Mouse (Mus musculus) limb, embryonic 13.5 days (tissue): ENCODE results near the gene Rundc3a. TPM values are rescaled to one million over a fixed set of nuclear protein-coding genes. Genes with fewer than 3 reads are reported as not detected.

Experiments used
- ATAC-seq: fragments of 200-750 bp; cut with Nextera tagmentation; 2 replicates; pipeline ENCODE4 v1.8.0; 2017; ENCODE audit warnings: low read depth, moderate number of reproducible peaks, moderate TSS enrichment; ENCODE audit not compliant: low FRiP score
- H3K27ac ChIP-seq: fragments of 300-500 bp; sonication (generic); 2 replicates; pipeline ENCODE4 v1.5.1; 2015; ENCODE audit warnings: inconsistent platforms, mild to moderate bottlenecking, moderate library complexity
- H3K27me3 ChIP-seq: fragments of 300-500 bp; sonication (generic); 2 replicates; pipeline ENCODE4 v1.6.1; 2015; ENCODE audit warnings: mild to moderate bottlenecking, inconsistent platforms
- H3K36me3 ChIP-seq: fragments of 300-500 bp; sonication (generic); 2 replicates; pipeline ENCODE4 v1.6.1; 2015; ENCODE audit warnings: inconsistent platforms, mild to moderate bottlenecking, moderate library complexity
- H3K4me1 ChIP-seq: fragments of 300-500 bp; sonication (generic); 2 replicates; pipeline ENCODE4 v1.6.1; 2015; ENCODE audit warnings: inconsistent platforms
- H3K4me2 ChIP-seq: fragments of 300-500 bp; sonication (generic); replicated peaks from 2 replicates; pipeline ENCODE4 v1.6.1; 2015; ENCODE audit warnings: inconsistent platforms, mild to moderate bottlenecking, moderate library complexity
- H3K4me3 ChIP-seq: fragments of 300-500 bp; sonication (generic); 2 replicates; pipeline ENCODE4 v1.5.1; 2015; ENCODE audit warnings: moderate library complexity, mild to moderate bottlenecking, inconsistent platforms
- H3K9ac ChIP-seq: fragments of 300-500 bp; sonication (generic); 2 replicates; pipeline ENCODE4 v1.6.1; 2015; ENCODE audit warnings: mild to moderate bottlenecking, inconsistent platforms
- H3K9me3 ChIP-seq: fragments of 300-500 bp; sonication (generic); 2 replicates; pipeline ENCODE4 v1.6.1; 2016; ENCODE audit warnings: inconsistent platforms
- WGBS: fragments of 180-500 bp; shearing (Covaris S2); methylation state at CpG from one replicate; pipeline ENCODE4 v1.1.7; 2015; 5-methylcytosine and 5-hydroxymethylcytosine counted together
- polyA plus RNA-seq: library from polyadenylated mRNA; unstranded; fragments of >200 nt; fragmentation: Nextera tagmentation; extraction: Ambion mirVana; gene quantifications from 2 replicates; pipeline ENCODE4 v1.2.1, GENCODE M21; 2015

Rundc3a gene
- polyA plus RNA-seq, 1 experiment from 2014 or later, result 1.3 TPM

DNA sequence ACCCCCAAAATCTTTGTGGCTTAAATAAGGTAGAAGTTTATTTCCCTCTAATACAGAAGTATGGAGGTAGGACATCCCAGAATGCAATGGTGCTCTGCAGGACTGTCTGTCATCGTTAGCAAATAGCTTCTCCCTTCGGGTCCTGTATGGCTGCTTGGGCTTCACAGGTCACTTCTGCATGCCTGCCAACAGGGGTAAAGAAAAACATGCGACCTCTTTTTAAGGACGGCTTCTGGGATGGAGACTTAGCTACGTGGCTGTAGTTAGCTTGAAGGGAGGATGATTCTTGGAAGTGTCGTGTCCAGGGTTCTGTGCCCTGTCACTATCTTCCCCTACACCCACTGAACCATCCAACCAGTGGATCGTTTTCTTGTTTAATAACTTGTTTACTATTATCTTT lies 22.9 kb upstream of the Rundc3a start:
- H3K27ac ChIP-seq, result no peak overlapping the region
- no peak for ATAC-seq
- no peak overlapping the region for H3K9ac ChIP-seq
- H3K27me3 ChIP-seq, result peaks cover 24% of the 10 kb centered on the region
- H3K36me3 ChIP-seq, result no peaks in the 10 kb centered on the region
- H3K4me2 ChIP-seq, result no peak overlapping the region
- WGBS, result 44% methylated on average over 7 of the region's 7 CpGs
- no peak overlapping the region for H3K4me3 ChIP-seq
- no peaks in the 10 kb centered on the region for H3K9me3 ChIP-seq
- H3K4me1 ChIP-seq, result peaks cover 3% of the 10 kb centered on the region

- H3K4me1 ChIP-seq, result peaks cover 18% of the 10 kb centered on the region
- no peak overlapping the region for H3K4me2 ChIP-seq
- no peak overlapping the region for H3K9ac ChIP-seq
- peaks cover 28% of the 10 kb centered on the region for H3K27me3 ChIP-seq
- no peaks in the 10 kb centered on the region for H3K36me3 ChIP-seq
- no peak for ATAC-seq
- no peak overlapping the region for H3K27ac ChIP-seq
- H3K4me3 ChIP-seq, result no peak overlapping the region
- no peaks in the 10 kb centered on the region for H3K9me3 ChIP-seq
- WGBS, result 79% methylated on average over 12 of the region's 12 CpGs
Observed at GRCm38 (mm10) chr11:102371926-102372685, 21.1 kb upstream of the Rundc3a start.

- H3K4me3 ChIP-seq, result no peak overlapping the region
- H3K36me3 ChIP-seq, result no peaks in the 10 kb centered on the region
- peaks cover 28% of the 10 kb centered on the region for H3K27me3 ChIP-seq
- no peak overlapping the region for H3K9ac ChIP-seq
- H3K27ac ChIP-seq, result no peak overlapping the region
- WGBS, result 38% methylated on average over 14 of the region's 14 CpGs
- no peaks in the 10 kb centered on the region for H3K9me3 ChIP-seq
- H3K4me1 ChIP-seq, result peaks cover 18% of the 10 kb centered on the region
- ATAC-seq, result no peak
- no peak overlapping the region for H3K4me2 ChIP-seq
Observed at GRCm38 (mm10) chr11:102372936-102373335, 20.3 kb upstream of the Rundc3a start.

GRCm38 (mm10) chr11:102373646-102374045 lies 19.6 kb upstream of the Rundc3a start:
- no peak overlapping the region for H3K4me3 ChIP-seq
- H3K36me3 ChIP-seq, result no peaks in the 10 kb centered on the region
- no peak overlapping the region for H3K4me2 ChIP-seq
- peaks cover 28% of the 10 kb centered on the region for H3K27me3 ChIP-seq
- H3K9me3 ChIP-seq, result no peaks in the 10 kb centered on the region
- ATAC-seq, result no peak
- 29% methylated on average over 2 of the region's 2 CpGs for WGBS
- H3K4me1 ChIP-seq, result peaks cover 18% of the 10 kb centered on the region
- no peak overlapping the region for H3K9ac ChIP-seq
- H3K27ac ChIP-seq, result no peak overlapping the region

DNA sequence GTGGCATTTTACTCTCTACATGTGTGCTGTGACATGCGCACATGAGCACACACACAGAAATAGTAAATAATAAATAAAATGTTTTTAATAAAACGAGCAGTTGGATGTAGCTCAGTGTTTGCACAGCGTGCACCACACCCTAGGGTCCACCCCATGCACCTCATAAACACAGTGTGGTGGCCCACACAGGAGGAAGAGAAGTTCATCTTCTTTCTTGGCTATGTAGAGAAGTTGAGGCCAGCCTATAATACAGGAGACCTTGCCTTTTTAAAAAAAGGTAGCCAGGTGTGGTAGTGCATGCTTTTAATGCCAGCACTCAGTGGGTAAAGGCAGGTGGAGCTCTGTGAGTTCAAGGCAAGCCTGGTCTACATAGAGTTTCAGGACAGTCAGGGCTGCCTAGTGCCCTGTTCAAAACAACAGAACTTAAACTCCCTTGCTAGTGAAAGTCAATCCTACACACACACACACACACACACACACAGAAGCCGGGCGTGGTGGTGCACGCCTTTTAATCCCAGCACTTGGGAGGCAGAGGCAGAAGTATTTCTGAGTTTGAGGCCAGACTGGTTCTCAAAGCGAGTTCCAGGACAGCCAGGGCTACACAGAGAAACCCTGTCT lies 19.0 kb upstream of the Rundc3a start:
- WGBS, result 77% methylated on average over 7 of the region's 7 CpGs
- no peak overlapping the region for H3K4me3 ChIP-seq

DNA sequence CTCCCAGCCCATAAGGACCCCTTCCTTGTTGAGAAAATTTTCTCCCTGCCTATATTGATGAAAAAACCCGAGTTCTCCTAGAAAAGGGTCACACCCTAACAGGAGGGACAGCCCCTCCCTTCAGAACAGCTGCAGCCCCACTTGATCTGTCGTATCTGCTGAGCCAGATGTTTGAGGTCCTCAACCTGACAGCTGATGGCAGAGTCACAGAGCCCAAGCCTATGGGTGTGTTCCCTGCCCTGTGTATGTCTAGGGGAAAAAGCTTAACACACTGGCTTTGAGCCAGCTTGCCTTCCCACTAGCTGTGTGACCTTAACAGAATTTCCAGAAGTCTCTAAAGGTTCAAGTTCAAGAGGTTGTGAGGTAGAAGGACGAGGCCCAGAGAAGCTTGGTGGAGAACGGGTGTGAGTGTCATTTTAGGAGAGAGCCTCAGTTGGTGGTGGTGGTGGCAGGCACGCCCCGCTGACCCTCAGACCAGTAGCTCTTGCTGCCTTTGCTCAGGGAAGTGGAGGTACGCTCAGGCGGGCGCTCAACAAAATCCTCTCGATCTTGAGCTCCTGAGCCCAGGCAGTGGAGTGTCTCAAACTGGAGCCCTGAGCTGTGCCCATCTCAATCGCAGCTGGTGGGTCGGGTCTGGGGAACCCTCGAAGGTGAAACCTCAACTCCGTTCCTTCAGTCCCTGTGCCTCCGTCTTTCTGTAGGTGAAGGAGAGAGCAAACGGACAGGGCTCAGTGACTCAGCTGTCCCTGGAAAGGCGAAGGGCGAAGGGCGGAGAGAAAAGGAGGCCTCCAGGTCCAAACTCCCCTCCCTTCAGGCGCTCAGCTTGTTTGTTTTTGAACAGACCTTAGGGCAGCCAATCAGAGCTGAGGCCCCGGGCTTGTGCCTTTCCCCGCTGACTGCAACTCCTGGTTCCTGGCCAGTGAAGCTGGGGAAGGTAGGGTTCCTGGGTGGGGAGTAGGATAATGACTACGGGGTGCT lies 17.7 kb upstream of the Rundc3a start:
- Histone ChIP-seq H3K9ac (peak overlapping the region; percentile 48; the same call in 1 of the 2 replicates), H3K27me3 (peaks cover 25% of the 10 kb centered on the region), H3K4me1 (peaks cover 18% of the 10 kb centered on the region), H3K27ac (no peak overlapping the region), H3K4me3 (peak overlapping the region; percentile 15), H3K9me3 (no peaks in the 10 kb centered on the region; the same call in 1 of the 2 replicates), H3K36me3 (no peaks in the 10 kb centered on the region), H3K4me2 (peak overlapping the region; percentile 54)
- peak; percentile 68; the same call in 1 of the 2 replicates for ATAC-seq
- WGBS, result 6% methylated on average over 23 of the region's 23 CpGs

More for the DNA sequence above, 19.0 kb upstream of the Rundc3a start:
- H3K27me3 ChIP-seq, result peaks cover 28% of the 10 kb centered on the region
- no peaks in the 10 kb centered on the region; the same call in 1 of the 2 replicates for H3K9me3 ChIP-seq
- no peak overlapping the region for H3K4me2 ChIP-seq
- H3K36me3 ChIP-seq, result no peaks in the 10 kb centered on the region
- ATAC-seq, result no peak
- H3K4me1 ChIP-seq, result peaks cover 18% of the 10 kb centered on the region
- H3K27ac ChIP-seq, result no peak overlapping the region
- H3K9ac ChIP-seq, result no peak overlapping the region

- peak overlapping the region; percentile 48; the same call in 1 of the 2 replicates for H3K9ac ChIP-seq
- ATAC-seq, result no peak
- H3K4me2 ChIP-seq, result peak overlapping the region; percentile 54
- no peak overlapping the region for H3K27ac ChIP-seq
- peaks cover 25% of the 10 kb centered on the region for H3K27me3 ChIP-seq
- WGBS, result 27% methylated on average over 8 of the region's 8 CpGs
- peaks cover 18% of the 10 kb centered on the region for H3K4me1 ChIP-seq
- H3K36me3 ChIP-seq, result no peaks in the 10 kb centered on the region
- no peaks in the 10 kb centered on the region; the same call in 1 of the 2 replicates for H3K9me3 ChIP-seq
- H3K4me3 ChIP-seq, result no peak overlapping the region
Observed at GRCm38 (mm10) chr11:102376196-102376835, 16.9 kb upstream of the Rundc3a start.

DNA sequence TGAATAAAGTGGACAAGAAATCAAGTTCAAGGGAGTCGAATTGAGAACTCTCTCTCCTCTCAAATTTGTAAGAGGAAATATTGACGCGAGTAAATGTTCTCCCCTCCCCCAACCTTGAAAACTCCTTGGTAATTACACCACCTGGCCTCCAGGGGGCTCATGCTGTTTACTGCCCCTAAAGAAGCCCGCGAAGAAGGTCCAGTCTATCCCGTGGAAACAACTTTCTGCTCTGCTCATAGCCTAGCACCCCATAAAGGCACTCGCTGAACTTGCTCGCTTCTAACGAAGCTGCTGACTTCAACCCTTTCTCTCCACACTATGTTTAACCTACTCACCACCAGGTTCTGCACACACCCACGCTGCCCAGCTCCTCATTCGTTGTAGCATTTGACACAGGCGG lies 16.0 kb upstream of the Rundc3a start:
- Histone ChIP-seq H3K27ac (no peak overlapping the region), H3K9ac (no peak overlapping the region), H3K4me1 (peaks cover 18% of the 10 kb centered on the region), H3K4me3 (no peak overlapping the region), H3K9me3 (no peaks in the 10 kb centered on the region; the same call in 1 of the 2 replicates), H3K4me2 (no peak overlapping the region), H3K36me3 (no peaks in the 10 kb centered on the region), H3K27me3 (peaks cover 22% of the 10 kb centered on the region)
- no peak for ATAC-seq
- WGBS, result 60% methylated on average over 12 of the region's 12 CpGs

GRCm38 (mm10) chr11:102380091-102380490 lies 13.1 kb upstream of the Rundc3a start:
- Histone ChIP-seq H3K27me3 (peaks cover 4% of the 10 kb centered on the region; the same call in 1 of the 2 replicates), H3K36me3 (no peaks in the 10 kb centered on the region)
- 73% methylated on average over 5 of the region's 5 CpGs for WGBS

GRCm38 (mm10) chr11:102381341-102382100 lies 11.7 kb upstream of the Rundc3a start:
- 42% methylated on average over 4 of the region's 4 CpGs for WGBS
- Histone ChIP-seq H3K27ac (no peak overlapping the region), H3K9ac (no peak overlapping the region)

More at GRCm38 (mm10) chr11:102380091-102380490, 13.1 kb upstream of the Rundc3a start:
- no peaks in the 10 kb centered on the region; the same call in 1 of the 2 replicates for H3K9me3 ChIP-seq
- peaks cover 17% of the 10 kb centered on the region for H3K4me1 ChIP-seq
- no peak for ATAC-seq
- H3K4me3 ChIP-seq, result no peak overlapping the region
- H3K9ac ChIP-seq, result no peak overlapping the region
- no peak overlapping the region for H3K4me2 ChIP-seq
- no peak overlapping the region for H3K27ac ChIP-seq

More at GRCm38 (mm10) chr11:102381341-102382100, 11.7 kb upstream of the Rundc3a start:
- Histone ChIP-seq H3K4me1 (peaks cover 2% of the 10 kb centered on the region), H3K27me3 (peaks cover 8% of the 10 kb centered on the region; the same call in 1 of the 2 replicates), H3K4me3 (no peak overlapping the region), H3K9me3 (no peaks in the 10 kb centered on the region; the same call in 1 of the 2 replicates), H3K4me2 (no peak overlapping the region), H3K36me3 (no peaks in the 10 kb centered on the region)
- ATAC-seq, result no peak
